Mouse (Mus musculus) heart, postnatal 0 days (tissue): ENCODE results near the gene Ccdc85a.

ENCODE experiments used
- CTCF ChIP-seq: IDR thresholded peaks from 2 replicates; pipeline ENCODE4 v1.5.1; 2016; ENCODE audit warnings: antibody characterized with exemption, control low read depth, low read depth
- EP300 ChIP-seq: IDR thresholded peaks from 2 replicates; pipeline ENCODE4 v1.6.1; 2016; ENCODE audit warnings: antibody characterized with exemption, low read depth

- no peak for TF ChIP-seq CTCF
- TF ChIP-seq EP300: no peak
Observed at GRCm38 (mm10) chr11:28365209-28365928, 218.8 kb downstream of the Ccdc85a start.
